Mouse (Mus musculus) CH12.LX (cell line): ENCODE measurements at regions not wholly inside any gene's neighbourhood (a gene's known extent, or its start where the extent isn't known, plus 50 kb on each side); places are given as distances from the start of the nearest gene placed in this dataset.

ENCODE experiments used
- DNase-seq: peaks from one replicate; pipeline ENCODE4 v3.0.0-alpha.2; 2013; ENCODE audit errors: extremely low read depth
- H3K27ac ChIP-seq: 2 replicates; pipeline ENCODE4 v1.5.1; 2012; ENCODE audit warnings: low read depth, mild to moderate bottlenecking, control low read depth, moderate library complexity; ENCODE audit not compliant: insufficient read depth
- H3K27me3 ChIP-seq: replicated peaks from 2 replicates; pipeline ENCODE3; 2012; ENCODE audit warnings: inconsistent platforms
- H3K36me3 ChIP-seq, 2 experiments: replicated peaks in 1 of 2; 2 replicates each; pipeline versions ENCODE3 to v1.6.1; 2012; ENCODE audit warnings: inconsistent platforms in 1 of 2, low read length in 1 of 2, mild to moderate bottlenecking in 1 of 2, mixed read lengths in 1 of 2, moderate library complexity in 1 of 2; ENCODE audit not compliant: control insufficient read depth in 1 of 2, insufficient read depth in 1 of 2
- H3K4me1 ChIP-seq, 2 experiments: 2 replicates each; pipeline ENCODE4 v1.6.1; 2012; ENCODE audit warnings: inconsistent platforms in 1 of 2, moderate library complexity in 1 of 2; ENCODE audit not compliant: insufficient read depth in 2 of 2, control insufficient read depth in 1 of 2
- H3K4me2 ChIP-seq: 2 replicates; pipeline ENCODE4 v1.6.1; 2012; ENCODE audit warnings: low read depth, mild to moderate bottlenecking, control low read depth; ENCODE audit not compliant: poor library complexity, insufficient read depth, severe bottlenecking
- H3K4me3 ChIP-seq, 3 experiments: fragments of 150-350 bp in 1 of 3; sonication (generic) in 1 of 3; replicated peaks in 1 of 3; 2 replicates each; pipeline versions ENCODE3 to v1.5.1; 2011 to 2012; ENCODE audit warnings: low read depth in 2 of 3, low read length in 2 of 3, mild to moderate bottlenecking in 2 of 3, moderate library complexity in 2 of 3, control low read depth in 1 of 3, improper control_type of control experiment in 1 of 3, inconsistent platforms in 1 of 3, mixed read lengths in 1 of 3; ENCODE audit not compliant: poor library complexity in 1 of 3
- H3K79me2 ChIP-seq: replicated peaks from 2 replicates; pipeline ENCODE4 v1.6.1; 2012; ENCODE audit warnings: mild to moderate bottlenecking, moderate library complexity; ENCODE audit not compliant: control insufficient read depth, poor library complexity, insufficient read depth, severe bottlenecking; ENCODE audit errors: extremely low read depth
- H3K9ac ChIP-seq: 2 replicates; pipeline ENCODE4 v1.6.1; 2012; ENCODE audit warnings: low read depth, mild to moderate bottlenecking, control low read depth, moderate library complexity; ENCODE audit not compliant: insufficient read depth
- H3K9me3 ChIP-seq: replicated peaks from 2 replicates; pipeline ENCODE3; 2012; ENCODE audit warnings: low read length, inconsistent platforms, mixed read lengths
- BHLHE40 ChIP-seq: IDR thresholded peaks from 2 replicates; pipeline ENCODE4 v1.6.1; 2011; ENCODE audit warnings: mild to moderate bottlenecking, low read depth, low read length, improper control_type of control experiment
- ELF1 ChIP-seq: IDR thresholded peaks from 2 replicates; pipeline ENCODE4 v1.6.1; 2014; ENCODE audit warnings: low read depth, mild to moderate bottlenecking, inconsistent platforms, low read length, improper control_type of control experiment
- EP300 ChIP-seq: IDR thresholded peaks from 2 replicates; pipeline ENCODE4 v1.6.1; 2011; ENCODE audit warnings: low read length, improper control_type of control experiment
- ETS1 ChIP-seq: conservative IDR thresholded peaks from 2 replicates; pipeline ENCODE4 v1.6.1; 2012; ENCODE audit warnings: low read depth, mild to moderate bottlenecking, inconsistent platforms, low read length, improper control_type of control experiment, moderate library complexity
- GABPA ChIP-seq: IDR thresholded peaks from 2 replicates; pipeline ENCODE4 v1.6.1; 2012; ENCODE audit warnings: low read depth, low read length, improper control_type of control experiment, inconsistent platforms; ENCODE audit not compliant: insufficient replicate concordance
- HCFC1 ChIP-seq: IDR thresholded peaks from 2 replicates; pipeline ENCODE4 v1.6.1; 2012; ENCODE audit warnings: low read depth, mild to moderate bottlenecking, inconsistent platforms, low read length, improper control_type of control experiment
- IRF4 ChIP-seq: IDR thresholded peaks from 2 replicates; pipeline ENCODE4 v1.6.1; 2014; ENCODE audit warnings: low read depth, mild to moderate bottlenecking, inconsistent platforms, low read length, improper control_type of control experiment
- MAFK ChIP-seq: IDR thresholded peaks from 2 replicates; pipeline ENCODE4 v1.6.1; 2011; ENCODE audit warnings: low read length, improper control_type of control experiment; ENCODE audit not compliant: insufficient replicate concordance
- MAZ ChIP-seq: IDR thresholded peaks from 2 replicates; pipeline ENCODE4 v1.6.1; 2012; ENCODE audit warnings: low read depth, mild to moderate bottlenecking, inconsistent platforms, low read length, improper control_type of control experiment, moderate library complexity
- MEF2A ChIP-seq: IDR thresholded peaks from 2 replicates; pipeline ENCODE4 v1.6.1; 2014; ENCODE audit warnings: low read depth, mild to moderate bottlenecking, inconsistent platforms, low read length, improper control_type of control experiment, borderline replicate concordance
- MXI1 ChIP-seq: IDR thresholded peaks from 2 replicates; pipeline ENCODE4 v1.6.1; 2011; ENCODE audit warnings: mild to moderate bottlenecking, low read depth, low read length, improper control_type of control experiment
- NELFE ChIP-seq: IDR thresholded peaks from 2 replicates; pipeline ENCODE4 v1.6.1; 2011; ENCODE audit warnings: low read depth, low read length, improper control_type of control experiment
- PAX5 ChIP-seq: IDR thresholded peaks from 2 replicates; pipeline ENCODE4 v1.6.1; 2012; ENCODE audit warnings: low read length, inconsistent platforms, mixed read lengths
- POLR2AphosphoS2 ChIP-seq: IDR thresholded peaks from 2 replicates; pipeline ENCODE4 v1.6.1; 2011; ENCODE audit warnings: low read depth, low read length, improper control_type of control experiment
- RAD21 ChIP-seq: IDR thresholded peaks from 2 replicates; pipeline ENCODE4 v1.6.1; 2011; ENCODE audit warnings: low read depth, mild to moderate bottlenecking, low read length, improper control_type of control experiment, moderate library complexity
- SIN3A ChIP-seq: IDR thresholded peaks from 2 replicates; pipeline ENCODE4 v1.6.1; 2012; ENCODE audit warnings: low read length, improper control_type of control experiment, inconsistent platforms
- SMC3 ChIP-seq: IDR thresholded peaks from 2 replicates; pipeline ENCODE4 v1.6.1; 2011; ENCODE audit warnings: low read depth, low read length, improper control_type of control experiment
- TBP ChIP-seq: conservative IDR thresholded peaks from 2 replicates; pipeline ENCODE4 v1.6.1; 2011; ENCODE audit warnings: low read depth, low read length, improper control_type of control experiment
- UBTF ChIP-seq: IDR thresholded peaks from 2 replicates; pipeline ENCODE4 v1.6.1; 2012; ENCODE audit warnings: low read depth, mild to moderate bottlenecking, inconsistent platforms, low read length, improper control_type of control experiment, moderate library complexity
- USF1 ChIP-seq: IDR thresholded peaks from 2 replicates; pipeline ENCODE4 v1.6.1; 2014; ENCODE audit warnings: low read depth, mild to moderate bottlenecking, inconsistent platforms, low read length, improper control_type of control experiment
- ZC3H11A ChIP-seq: IDR thresholded peaks from 2 replicates; pipeline ENCODE4 v1.6.1; 2012; ENCODE audit warnings: low read depth, mild to moderate bottlenecking, inconsistent platforms, low read length, improper control_type of control experiment
- ZKSCAN1 ChIP-seq: IDR thresholded peaks from 2 replicates; pipeline ENCODE4 v1.6.1; 2012; ENCODE audit warnings: low read depth, inconsistent platforms, low read length, improper control_type of control experiment, borderline replicate concordance
- ZMIZ1 ChIP-seq: IDR thresholded peaks from 2 replicates; pipeline ENCODE4 v1.6.1; 2012; ENCODE audit warnings: low read depth, mild to moderate bottlenecking, inconsistent platforms, low read length, improper control_type of control experiment
- dilution Hi-C: fragments of 300-500 bp; cut with MboI; formaldehyde crosslinking; loops from 2 replicates; pipeline ENCODE4 v1.14.3; 2020; ENCODE audit warnings: low sequenced_read_pairs; ENCODE audit not compliant: extremely low pct_unique_long_range_greater_than_20kb, extremely low pct_ligation_motif_present
- in situ Hi-C: fragments of 300-500 bp; cut with MboI; formaldehyde crosslinking; loops from 3 replicates; pipeline ENCODE4 v1.14.3; 2019; ENCODE audit warnings: low sequenced_read_pairs, low pct_ligation_motif_present, low pct_unique_long_range_greater_than_20kb, mixed read lengths

GRCm38 (mm10) chr11:13605152-13605697 lies 993.9 kb upstream of the Pom121l12 start:
- H3K9me3 ChIP-seq = peaks cover 46% of the 10 kb centered on the region
- TF ChIP-seq ETS1 (no peak), BHLHE40 (no peak), UBTF (no peak), POLR2AphosphoS2 (no peak), RAD21 (no peak), NELFE (no peak), USF1 (no peak), EP300 (no peak), ZMIZ1 (no peak), HCFC1 (no peak), ZC3H11A (no peak), SMC3 (no peak), SIN3A (no peak), TBP (no peak), MAZ (no peak), IRF4 (no peak), MAFK (no peak), ELF1 (no peak), MEF2A (no peak), PAX5 (no peak)
- H3K27me3 ChIP-seq = no peaks in the 10 kb centered on the region
- H3K9ac ChIP-seq = no peak overlapping the region
- H3K4me3 ChIP-seq = no peak overlapping the region
- dilution Hi-C loops (no loop called here), in situ Hi-C loops (no loop called here)
- no peak overlapping the region for H3K4me2 ChIP-seq
- no peak for DNase-seq
- H3K36me3 ChIP-seq = no peaks in the 10 kb centered on the region
- H3K4me1 ChIP-seq = no peaks in the 10 kb centered on the region
- no peaks in the 10 kb centered on the region for H3K79me2 ChIP-seq
- no peak overlapping the region for H3K27ac ChIP-seq

DNA sequence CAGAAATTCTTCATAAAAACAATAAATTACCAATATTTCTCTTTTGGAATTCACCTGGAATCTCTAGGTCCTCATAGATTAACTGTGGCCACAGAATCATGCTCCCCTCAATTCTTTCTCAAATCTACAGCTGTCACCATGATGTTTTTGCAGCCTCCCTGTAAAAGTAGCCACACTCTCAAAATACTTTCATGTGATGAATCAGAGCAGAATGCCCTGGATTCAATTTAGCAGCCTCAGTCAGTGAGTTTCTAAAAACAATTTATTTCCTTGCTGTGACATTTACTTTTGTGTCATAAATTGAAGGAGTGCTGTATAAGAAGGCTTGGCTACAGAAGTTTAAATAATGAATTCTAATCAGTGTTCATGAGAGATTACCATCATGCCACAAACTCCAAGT lies 1014.4 kb upstream of the Pom121l12 start:
- in situ Hi-C loops = no loop called here
- Histone ChIP-seq H3K4me3 (no peak overlapping the region), H3K27me3 (no peaks in the 10 kb centered on the region), H3K4me2 (no peak overlapping the region), H3K4me1 (no peaks in the 10 kb centered on the region), H3K9me3 (peaks cover 28% of the 10 kb centered on the region), H3K27ac (no peak overlapping the region), H3K36me3 (no peaks in the 10 kb centered on the region), H3K9ac (no peak overlapping the region), H3K79me2 (no peaks in the 10 kb centered on the region)
- TF ChIP-seq ZKSCAN1 (no peak), RAD21 (no peak), HCFC1 (no peak), BHLHE40 (no peak), GABPA (no peak), MXI1 (no peak), ZMIZ1 (no peak)
- DNase-seq = no peak
- dilution Hi-C loops = no loop called here
